Mouse (Mus musculus) macrophage (primary cell): ENCODE results near the gene Hoxd4. TPM values are rescaled to one million over a fixed set of nuclear protein-coding genes. Genes with fewer than 3 reads are reported as not detected.

Experiments used
- H3K27ac ChIP-seq: fragments of 350-480 bp; formaldehyde crosslinking; 2 replicates; pipeline ENCODE4 v1.9.0; 2021
- H3K36me3 ChIP-seq: fragments of 350-480 bp; formaldehyde crosslinking; 2 replicates; pipeline ENCODE4 v1.9.0; 2021; ENCODE audit errors: inconsistent target
- H3K4me3 ChIP-seq: fragments of 350-480 bp; formaldehyde crosslinking; 2 replicates; pipeline ENCODE4 v1.9.0; 2021; ENCODE audit errors: inconsistent target
- H3K79me2 ChIP-seq: fragments of 350-480 bp; formaldehyde crosslinking; 2 replicates; pipeline ENCODE4 v1.9.0; 2021; ENCODE audit errors: inconsistent target
- WGBS: methylation state at CpG from one replicate; pipeline ENCODE4 v1.1.7; 2026; ENCODE audit warnings: inconsistent platforms; ENCODE audit not compliant: missing documents; 5-methylcytosine and 5-hydroxymethylcytosine counted together
- polyA plus RNA-seq: library from polyadenylated mRNA; stranded (reverse); fragments of 250-400 nt; gene quantifications from 3 replicates; pipeline ENCODE4 v1.2.4, GENCODE M21; 2018; ENCODE audit warnings: inconsistent platforms
- total RNA-seq, 78 experiments: library from RNA; depleted of rRNA; stranded (reverse); fragments of 250-400 nt; gene quantifications; 1 replicate in 9 of 78; 2 replicates in 24 of 78; 3 replicates in 43 of 78; 4 replicates in 2 of 78; pipeline ENCODE4 v1.2.4; 2018; ENCODE audit warnings: inconsistent platforms in 56 of 78

Hoxd4 gene
- total RNA-seq (2018; cell fraction: chromatin; rRNA removed), result under 1 TPM in 1 of 26 experiments, not detected in 25; 0.49 TPM
- not detected for total RNA-seq (2018; cell fraction: cytosol; rRNA removed)
- total RNA-seq (2018; cell fraction: nucleus; rRNA removed), result not detected
- polyA plus RNA-seq, result not detected in 3 replicates

DNA sequence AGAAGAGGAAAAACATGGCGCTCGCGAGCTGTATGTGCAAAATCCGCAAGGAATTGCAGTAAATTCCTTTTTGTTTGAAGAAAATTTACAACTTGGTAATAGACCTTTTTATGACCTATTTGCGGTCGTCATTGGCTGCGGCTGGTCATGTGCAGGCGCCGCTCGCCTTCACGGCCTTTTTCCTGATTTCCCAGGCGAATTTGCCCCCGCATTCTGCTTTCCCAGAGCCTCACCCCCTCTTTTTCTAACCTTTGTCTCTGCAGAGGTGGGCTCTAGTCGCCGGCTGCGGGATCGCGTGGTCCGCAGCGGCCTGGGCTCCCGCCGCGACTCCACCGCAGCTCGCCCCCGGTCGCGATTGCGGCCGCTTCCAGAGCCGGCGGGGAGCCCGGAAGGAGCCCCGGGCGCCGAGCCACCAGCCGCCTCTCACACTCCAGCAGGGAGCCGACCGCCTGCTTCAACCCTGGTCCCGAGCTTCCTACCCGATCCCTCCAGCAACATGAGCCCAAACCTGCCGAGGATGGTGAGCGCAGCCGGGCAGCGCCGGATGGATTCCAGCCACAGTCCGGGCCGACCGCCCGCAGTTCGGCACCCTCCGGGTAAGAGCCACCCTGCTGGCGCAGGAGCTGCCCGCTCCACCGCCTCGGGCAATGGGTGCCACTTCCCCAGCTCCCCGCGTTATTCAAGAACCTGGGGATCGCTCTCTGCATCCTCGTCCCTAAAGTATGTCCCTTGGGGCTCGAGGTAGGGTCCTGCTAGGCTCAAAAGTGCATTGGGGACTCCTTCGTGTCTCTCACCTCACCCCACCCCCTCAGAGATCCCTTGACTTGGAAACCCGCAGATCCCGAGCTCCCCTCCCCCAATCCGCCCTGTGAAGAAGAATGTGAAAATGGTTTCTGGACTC, at the start of gene Hoxd4, which contains the start of gene Hoxd3:
Gene Hoxd4 (plus strand): TSS at position 209 of the 901 bp plus-strand sequence.
Gene Hoxd3 (plus strand): TSS at position 207 of the 901 bp plus-strand sequence.
- Histone ChIP-seq H3K36me3 (no peaks in the 10 kb centered on the region), H3K27ac (no peak within 1 kb of the TSS), H3K4me3 (no peak within 1 kb of the TSS), H3K79me2 (no peaks in the 10 kb centered on the region)
- WGBS, result 4% methylated on average over 65 of the region's 65 CpGs

DNA sequence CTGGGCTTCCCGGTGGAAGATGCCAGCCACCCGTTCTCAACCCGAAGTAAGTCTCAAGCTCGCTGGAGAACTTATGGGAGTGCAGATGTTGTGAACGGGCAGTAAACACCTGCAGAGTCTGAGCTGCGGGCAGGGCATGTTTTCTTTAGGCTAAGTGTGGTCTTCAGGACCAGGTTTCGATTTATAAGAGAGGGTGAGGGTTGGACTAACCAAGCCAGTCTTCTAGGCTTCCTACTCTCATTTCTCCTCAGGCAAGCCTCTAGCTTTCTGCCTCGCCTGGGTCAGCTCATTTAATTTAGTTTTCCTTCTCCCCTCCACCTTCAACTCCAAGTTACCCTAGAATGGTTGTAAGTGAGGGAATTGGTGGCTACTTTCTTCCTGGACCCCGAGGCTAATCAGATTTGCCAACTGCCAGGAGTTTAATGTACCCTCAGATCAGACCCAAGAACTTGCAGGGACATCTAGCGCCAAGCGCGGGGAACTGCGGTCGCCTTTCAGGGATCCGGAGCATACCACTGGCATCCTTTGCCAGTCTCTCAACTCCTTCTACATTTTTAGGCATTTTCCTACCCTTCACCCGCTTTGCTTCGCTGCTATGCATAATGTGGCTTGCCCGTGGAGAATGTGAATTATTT, 48.3 kb upstream of the Hoxd4 start:
- WGBS, result 8% methylated on average over 18 of the region's 18 CpGs
- Histone ChIP-seq H3K36me3 (no peaks in the 10 kb centered on the region), H3K4me3 (no peak overlapping the region), H3K79me2 (no peaks in the 10 kb centered on the region), H3K27ac (no peak overlapping the region)

DNA sequence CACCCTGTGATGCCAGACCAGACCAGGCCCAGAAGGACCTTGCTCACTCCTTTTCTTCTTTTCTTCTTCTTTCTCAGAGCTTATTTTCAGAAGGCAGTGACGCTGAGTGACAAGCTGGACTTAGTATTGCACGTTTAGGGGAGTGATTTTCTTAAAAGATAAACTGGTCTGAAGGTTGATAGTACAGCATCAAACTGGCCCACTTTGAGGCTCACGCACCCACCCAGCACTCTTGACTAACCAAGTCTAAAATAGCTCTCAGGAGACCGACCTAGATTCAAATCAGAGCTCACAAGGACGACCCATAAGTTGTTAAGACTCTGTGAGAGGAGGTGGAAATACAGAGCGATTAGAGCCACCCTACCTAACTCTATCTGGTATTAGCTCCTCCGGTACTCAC, 45.3 kb upstream of the Hoxd4 start:
- Histone ChIP-seq H3K79me2 (no peaks in the 10 kb centered on the region), H3K4me3 (no peak overlapping the region), H3K27ac (no peak overlapping the region), H3K36me3 (no peaks in the 10 kb centered on the region)
- 5% methylated on average over 7 of the region's 7 CpGs for WGBS

DNA sequence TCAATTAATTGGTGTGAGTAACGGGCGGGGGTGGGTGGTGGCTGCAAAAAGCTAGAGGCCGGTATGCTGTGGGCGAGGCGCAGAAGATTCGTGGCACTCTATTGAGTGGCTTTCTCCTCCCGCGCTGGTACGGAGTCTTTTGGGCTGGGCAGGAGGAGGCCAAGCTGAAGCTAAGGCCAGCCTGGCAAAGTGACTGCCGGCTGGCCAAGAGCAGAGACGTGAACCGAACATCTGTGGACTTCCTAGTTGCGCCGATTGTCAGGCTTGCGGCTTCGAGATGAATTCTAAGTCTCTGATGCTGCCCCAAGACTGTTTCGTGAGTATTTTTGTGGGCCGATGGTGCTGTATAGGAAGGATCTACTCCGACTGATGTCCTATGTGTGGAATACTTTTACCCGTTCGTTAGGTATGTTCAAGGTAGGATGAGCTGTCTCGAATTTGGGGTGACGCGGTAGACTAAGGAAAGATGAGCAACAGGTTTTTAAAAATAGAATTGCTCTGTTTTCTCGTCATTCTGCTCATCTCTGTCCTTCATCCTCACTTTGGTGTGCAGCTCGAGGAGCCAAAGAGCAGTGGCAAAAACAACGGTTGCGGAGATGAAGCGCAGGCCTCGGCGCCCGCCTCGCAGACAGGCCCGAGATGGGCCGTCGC, 44.4 kb upstream of the Hoxd4 start:
- Histone ChIP-seq H3K36me3 (no peaks in the 10 kb centered on the region), H3K4me3 (no peak overlapping the region), H3K27ac (no peak overlapping the region), H3K79me2 (no peaks in the 10 kb centered on the region)
- 12% methylated on average over 36 of the region's 36 CpGs for WGBS

DNA sequence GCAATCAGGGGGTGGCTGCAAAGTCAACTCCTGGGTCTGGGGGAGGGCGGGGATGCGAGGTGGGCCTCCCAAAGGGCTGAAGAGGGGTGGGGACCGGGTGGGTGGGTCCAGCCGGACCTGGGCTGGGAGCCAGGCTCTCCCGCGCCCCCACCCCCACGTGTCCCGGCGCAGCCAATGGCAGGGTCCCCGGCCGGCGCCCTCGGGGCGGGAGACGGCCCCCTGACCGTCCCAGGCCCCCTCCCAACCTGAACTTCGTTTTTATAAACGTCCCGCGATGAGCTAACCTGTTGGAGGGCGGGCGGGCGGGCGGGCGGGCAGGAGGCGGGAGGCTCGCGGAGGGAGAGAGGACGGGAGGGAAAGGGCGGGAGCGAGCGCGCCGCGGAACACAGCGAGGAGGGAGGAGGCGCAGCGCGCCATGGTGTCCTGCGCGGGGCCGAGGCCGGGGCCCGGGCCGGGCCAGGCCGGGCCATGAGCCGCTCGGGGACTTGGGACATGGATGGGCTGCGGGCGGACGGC, 43.8 kb upstream of the Hoxd4 start, which contains the start of gene Hoxd13:
Gene Hoxd13 (plus strand): TSS at position 469 of the 516 bp plus-strand sequence.
- no peak within 1 kb of the TSS for H3K27ac ChIP-seq
- H3K4me3 ChIP-seq, result no peak within 1 kb of the TSS
- H3K36me3 ChIP-seq, result no peaks in the 10 kb centered on the region
- H3K79me2 ChIP-seq, result no peaks in the 10 kb centered on the region
- 2% methylated on average over 22 of the region's 51 CpGs for WGBS

DNA sequence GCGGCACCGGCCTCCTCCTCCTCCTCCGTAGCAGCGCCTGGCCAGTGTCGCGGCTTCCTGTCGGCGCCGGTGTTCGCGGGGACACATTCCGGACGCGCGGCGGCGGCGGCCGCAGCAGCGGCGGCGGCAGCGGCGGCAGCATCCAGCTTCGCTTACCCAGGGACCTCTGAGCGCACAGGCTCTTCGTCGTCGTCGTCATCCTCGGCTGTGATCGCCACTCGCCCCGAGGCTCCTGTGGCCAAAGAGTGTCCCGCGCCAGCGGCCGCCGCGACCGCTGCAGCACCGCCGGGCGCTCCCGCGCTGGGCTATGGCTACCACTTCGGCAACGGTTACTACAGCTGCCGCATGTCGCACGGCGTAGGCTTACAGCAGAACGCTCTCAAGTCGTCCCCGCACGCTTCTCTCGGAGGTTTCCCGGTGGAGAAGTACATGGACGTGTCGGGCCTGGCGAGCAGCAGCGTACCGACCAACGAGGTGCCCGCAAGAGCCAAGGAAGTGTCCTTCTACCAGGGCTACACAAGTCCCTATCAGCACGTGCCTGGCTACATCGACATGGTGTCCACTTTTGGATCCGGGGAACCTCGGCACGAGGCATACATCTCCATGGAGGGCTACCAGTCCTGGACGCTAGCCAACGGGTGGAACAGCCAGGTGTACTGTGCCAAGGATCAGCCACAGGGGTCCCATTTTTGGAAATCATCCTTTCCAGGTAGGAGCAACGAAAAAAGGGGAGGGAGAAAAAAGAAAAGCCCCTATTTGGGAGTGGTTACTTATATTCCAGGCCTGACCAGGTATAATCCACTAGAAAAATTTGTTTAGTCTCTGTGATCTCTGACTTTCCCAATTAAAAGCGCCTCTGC, 43.1 kb upstream of the Hoxd4 start:
- Histone ChIP-seq H3K27ac (no peak overlapping the region), H3K36me3 (no peaks in the 10 kb centered on the region), H3K79me2 (no peaks in the 10 kb centered on the region), H3K4me3 (no peak overlapping the region)
- 2% methylated on average over 59 of the region's 74 CpGs for WGBS

DNA sequence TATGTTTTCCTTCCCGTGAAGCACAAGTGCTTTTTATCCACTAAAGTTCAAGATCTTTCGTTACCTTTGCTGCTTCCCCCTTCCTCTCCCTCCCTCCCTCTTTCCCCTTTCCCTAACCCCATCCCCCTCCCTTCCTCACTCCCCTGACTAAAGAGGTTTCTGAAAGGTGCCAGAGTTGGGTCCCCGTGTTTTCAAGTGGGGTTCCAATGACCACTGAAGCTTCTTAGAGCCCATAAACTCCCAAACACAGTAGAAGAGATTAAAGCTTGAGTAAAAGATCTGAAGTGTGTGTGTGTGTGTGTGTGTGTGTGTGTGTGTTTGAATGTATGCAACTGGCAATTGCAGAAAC, 42.5 kb upstream of the Hoxd4 start:
- Histone ChIP-seq H3K79me2 (no peaks in the 10 kb centered on the region), H3K4me3 (no peak overlapping the region), H3K27ac (no peak overlapping the region), H3K36me3 (no peaks in the 10 kb centered on the region)
- WGBS, result 3% methylated on average over 3 of the region's 3 CpGs

DNA sequence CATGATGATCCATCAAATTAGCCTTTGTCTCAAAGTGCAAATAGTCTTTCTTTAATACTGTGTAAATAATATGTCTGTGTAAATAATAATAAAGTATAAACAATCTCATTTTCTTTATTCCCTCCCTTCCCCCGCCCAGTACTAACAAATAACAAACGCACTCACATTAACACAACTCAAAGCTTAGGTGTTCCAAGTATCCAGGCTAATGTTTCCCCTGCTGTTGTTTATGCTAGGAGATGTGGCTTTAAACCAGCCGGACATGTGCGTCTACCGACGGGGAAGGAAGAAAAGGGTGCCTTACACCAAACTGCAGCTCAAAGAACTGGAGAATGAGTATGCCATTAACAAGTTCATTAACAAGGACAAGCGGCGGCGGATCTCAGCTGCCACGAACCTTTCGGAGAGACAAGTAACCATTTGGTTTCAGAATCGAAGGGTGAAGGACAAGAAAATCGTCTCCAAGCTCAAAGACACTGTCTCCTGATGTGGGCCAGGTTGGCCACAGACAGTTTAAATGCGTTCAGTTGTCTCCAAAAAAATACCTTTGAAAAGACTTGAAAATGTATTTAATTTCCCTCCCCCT, 42.0 kb upstream of the Hoxd4 start:
- no peak overlapping the region for H3K27ac ChIP-seq
- H3K4me3 ChIP-seq, result no peak overlapping the region
- H3K79me2 ChIP-seq, result no peaks in the 10 kb centered on the region
- WGBS, result 10% methylated on average over 14 of the region's 14 CpGs
- H3K36me3 ChIP-seq, result no peaks in the 10 kb centered on the region

DNA sequence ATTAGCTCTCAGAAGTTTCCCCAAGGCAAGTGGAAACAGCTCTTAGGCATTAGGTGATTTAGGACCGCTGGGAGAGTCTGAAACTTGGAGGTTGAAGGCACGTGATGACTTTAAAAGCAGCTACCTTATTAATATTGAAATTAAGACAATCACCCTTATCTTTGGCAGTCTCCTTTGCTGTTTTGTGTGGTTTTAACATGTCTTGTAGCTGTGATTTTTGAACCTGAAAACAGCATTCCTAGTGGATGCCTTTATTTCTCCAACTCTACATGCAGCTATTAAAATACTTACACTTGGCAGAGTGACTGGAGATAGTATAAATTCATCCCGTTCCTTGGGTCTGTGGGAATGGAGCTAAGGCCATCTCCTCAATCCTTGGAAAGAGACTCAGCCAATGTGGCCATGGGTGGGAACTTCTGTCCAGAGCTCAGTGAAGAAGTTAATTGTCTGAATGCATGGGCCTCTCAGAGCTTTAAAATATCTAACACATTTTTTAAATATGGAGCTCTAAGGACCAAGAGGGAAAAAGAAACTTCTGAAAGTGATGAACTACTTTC, 41.0 kb upstream of the Hoxd4 start:
- Histone ChIP-seq H3K27ac (no peak overlapping the region), H3K36me3 (no peaks in the 10 kb centered on the region), H3K79me2 (no peaks in the 10 kb centered on the region), H3K4me3 (no peak overlapping the region)
- WGBS, result 26% methylated on average over 3 of the region's 3 CpGs

DNA sequence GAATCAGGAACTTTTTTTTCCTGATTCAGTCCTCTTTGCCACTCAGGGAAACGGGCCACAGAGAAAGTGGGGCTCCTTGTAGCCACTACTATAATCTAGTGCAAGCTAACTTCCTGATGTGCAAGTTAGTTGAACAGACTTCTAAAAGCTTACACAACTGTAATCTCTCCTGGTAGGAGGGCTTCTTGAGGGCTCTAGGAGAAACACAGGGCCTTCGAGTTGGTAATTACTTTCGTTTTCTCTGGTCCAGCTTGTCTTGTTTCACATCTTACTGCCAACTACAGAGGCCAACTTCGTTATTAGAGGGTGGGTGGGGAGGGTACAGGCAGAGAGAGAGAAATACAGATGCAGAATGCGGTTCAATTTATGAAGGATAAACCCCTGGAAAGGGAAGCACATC, 39.9 kb upstream of the Hoxd4 start:
- 38% methylated on average over 5 of the region's 5 CpGs for WGBS
- Histone ChIP-seq H3K4me3 (no peak overlapping the region), H3K27ac (no peak overlapping the region), H3K36me3 (no peaks in the 10 kb centered on the region), H3K79me2 (no peaks in the 10 kb centered on the region)

DNA sequence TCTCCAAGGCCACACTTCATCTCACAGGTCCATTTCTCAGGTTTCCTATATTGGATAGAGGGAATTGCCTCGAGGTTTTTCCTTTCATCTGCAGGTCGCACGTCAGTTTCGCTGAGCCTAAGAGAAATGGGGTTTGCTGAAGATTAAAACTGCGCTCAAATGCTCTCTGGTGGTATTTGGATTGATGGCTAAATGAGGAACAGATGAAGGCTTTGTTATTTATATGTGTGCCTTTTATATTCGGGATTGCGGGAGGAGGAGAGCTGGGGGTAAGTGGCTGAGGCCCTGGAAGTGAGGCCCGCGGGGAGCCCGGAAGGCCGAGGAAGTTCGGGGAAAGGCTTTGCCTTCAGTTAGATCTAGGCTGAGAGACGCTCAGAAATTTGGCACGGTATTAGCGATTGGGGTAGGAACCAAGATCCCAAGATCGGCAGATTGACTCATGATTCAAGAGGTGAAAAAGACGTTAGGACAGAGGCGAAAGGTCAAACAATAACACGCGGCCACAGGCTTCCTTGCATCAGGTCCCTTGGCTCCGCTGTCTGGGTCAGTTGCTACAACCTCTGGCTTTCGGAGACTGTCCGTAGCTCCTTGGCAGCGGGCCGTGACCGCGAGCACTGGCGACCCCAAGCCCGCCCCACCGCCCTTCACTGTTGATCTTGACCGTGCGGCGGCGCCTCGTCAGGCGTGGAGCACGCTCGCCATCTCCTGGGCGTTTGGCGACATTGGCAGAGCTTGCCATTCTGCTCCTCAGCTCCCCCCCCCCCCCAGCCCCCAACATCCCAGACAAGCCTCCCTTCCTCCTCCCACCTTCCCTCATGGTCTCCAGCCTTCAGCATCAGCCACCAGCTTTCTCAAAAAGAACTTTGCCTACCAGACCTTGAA, 39.0 kb upstream of the Hoxd4 start:
- WGBS, result 7% methylated on average over 28 of the region's 40 CpGs
- Histone ChIP-seq H3K36me3 (no peaks in the 10 kb centered on the region), H3K79me2 (no peaks in the 10 kb centered on the region), H3K4me3 (no peak overlapping the region), H3K27ac (no peak overlapping the region)

DNA sequence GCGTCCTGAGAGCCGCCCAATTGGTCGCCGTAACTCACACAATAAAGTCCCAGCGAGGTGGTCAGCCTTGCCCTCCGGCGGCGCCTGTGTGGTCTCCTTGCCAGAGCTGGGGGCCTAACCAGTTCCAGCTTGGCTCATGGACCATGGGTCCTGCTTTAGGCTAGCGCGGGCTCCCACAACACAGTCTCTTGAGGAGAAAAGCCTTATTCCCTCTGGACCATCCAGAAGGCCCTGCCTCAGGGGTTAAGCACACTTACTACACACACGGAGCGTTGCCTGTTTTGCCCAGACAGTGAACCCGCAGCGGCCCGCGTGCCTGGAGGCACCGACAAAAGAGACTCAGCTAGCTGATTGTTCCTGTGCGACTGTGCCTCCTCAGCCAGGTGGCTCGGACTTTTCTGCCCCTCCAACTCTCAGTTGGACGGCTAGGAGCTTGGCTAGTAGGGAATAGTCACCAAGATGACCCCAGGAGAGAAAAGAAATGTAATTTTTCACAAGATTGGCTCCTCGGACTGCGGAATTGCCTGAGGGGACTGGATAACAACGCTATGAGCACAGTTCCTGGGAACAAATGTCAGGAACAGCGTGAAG, 37.8 kb upstream of the Hoxd4 start:
- 7% methylated on average over 21 of the region's 24 CpGs for WGBS
- no peak overlapping the region for H3K4me3 ChIP-seq
- no peaks in the 10 kb centered on the region for H3K79me2 ChIP-seq
- no peak overlapping the region for H3K27ac ChIP-seq
- no peaks in the 10 kb centered on the region for H3K36me3 ChIP-seq
